Comparison of ENCODE assay signal across 8 mouse cellular contexts in genomic region chr17:56325450-56326152, GRCm38 (mm10). TPM values are rescaled to one million over a fixed set of nuclear protein-coding genes. Genes with fewer than 3 reads are reported as not detected.
A peak's percentile ranks its signal among the peaks of the same experiment; 100 is the strongest.
DNase-seq lines count a peak whose midpoint lies in the region; ATAC-seq and TF ChIP-seq lines count a peak whose summit lies in the region.

TSS of gene Kdm4b (plus strand) at chr17:56326062.

- H3K4me3 ChIP-seq in ES-Bruce4 (ENCODE audit: low read depth, low read length) = peak within 1 kb of the TSS; percentile 68
- H3K4me3 ChIP-seq in forebrain, embryonic 13.5 days = peak within 1 kb of the TSS; percentile 66
- H3K4me3 ChIP-seq in liver, postnatal 0 days (ENCODE audit: low read depth, low read length) = peak within 1 kb of the TSS; percentile 78
- H3K4me3 ChIP-seq in neural tube, embryonic 14.5 days (ENCODE audit: low read depth, low read length) = peak within 1 kb of the TSS; percentile 91

- H3K27me3 ChIP-seq in ES-Bruce4 (ENCODE audit: control insufficient read depth, insufficient read depth, low read length, poor library complexity, severe bottlenecking) = no peaks in the 10 kb centered on the region
- no peaks in the 10 kb centered on the region for H3K27me3 ChIP-seq in forebrain, embryonic 13.5 days
- no peaks in the 10 kb centered on the region for H3K27me3 ChIP-seq in liver, postnatal 0 days (ENCODE audit: insufficient read depth, low read length)
- H3K27me3 ChIP-seq in neural tube, embryonic 14.5 days (ENCODE audit: control insufficient read depth, insufficient read depth, low read length) = no peaks in the 10 kb centered on the region

- peak within 1 kb of the TSS; percentile 22; the same call in 1 of the 2 replicates for H3K27ac ChIP-seq in ES-Bruce4 (ENCODE audit: insufficient read depth, low read length)
- peak within 1 kb of the TSS; percentile 88 for H3K27ac ChIP-seq in forebrain, embryonic 13.5 days
- peak within 1 kb of the TSS; percentile 97 for H3K27ac ChIP-seq in liver, postnatal 0 days (ENCODE audit: low read depth)
- peak within 1 kb of the TSS; percentile 91 for H3K27ac ChIP-seq in neural tube, embryonic 14.5 days (ENCODE audit: low read depth, low read length)

- H3K4me1 ChIP-seq in ES-Bruce4 (ENCODE audit: control insufficient read depth, insufficient read depth, low read length) = no peaks in the 10 kb centered on the region
- H3K4me1 ChIP-seq in forebrain, embryonic 13.5 days = peaks cover 34% of the 10 kb centered on the region
- peaks cover 43% of the 10 kb centered on the region for H3K4me1 ChIP-seq in liver, postnatal 0 days (ENCODE audit: insufficient read depth)
- peaks cover 27% of the 10 kb centered on the region for H3K4me1 ChIP-seq in neural tube, embryonic 14.5 days (ENCODE audit: control insufficient read depth, insufficient read depth, low read length)

- H3K4me2 ChIP-seq in forebrain, embryonic 13.5 days = peak within 1 kb of the TSS; percentile 74
- peak within 1 kb of the TSS; percentile 97 for H3K4me2 ChIP-seq in liver, postnatal 0 days (ENCODE audit: low read depth, low read length)
- H3K4me2 ChIP-seq in neural tube, embryonic 14.5 days (ENCODE audit: low read depth, low read length) = peak within 1 kb of the TSS; percentile 86

- peaks cover 12% of the 10 kb centered on the region for H3K36me3 ChIP-seq in ES-Bruce4 (ENCODE audit: control insufficient read depth, insufficient read depth, low read length, poor library complexity, severe bottlenecking)
- H3K36me3 ChIP-seq in forebrain, embryonic 13.5 days (ENCODE audit: poor library complexity, severe bottlenecking) = peaks cover 23% of the 10 kb centered on the region
- H3K36me3 ChIP-seq in liver, postnatal 0 days (replicated peaks; ENCODE audit: insufficient read depth, low read length) = peaks cover 17% of the 10 kb centered on the region
- no peaks in the 10 kb centered on the region for H3K36me3 ChIP-seq in neural tube, embryonic 14.5 days (ENCODE audit: control insufficient read depth, insufficient read depth, low read length)

- TF ChIP-seq EP300 in ES-Bruce4 (IDR thresholded peaks at IDR 0.05; ENCODE audit: insufficient read depth, low read depth, low read length) = no peak
- no peak for TF ChIP-seq EP300 in liver, postnatal 0 days (IDR thresholded peaks at IDR 0.05; ENCODE audit: low read depth)

- TF ChIP-seq CTCF in ES-Bruce4 (IDR thresholded peaks at IDR 0.05; ENCODE audit: low read depth, low read length) = no peak
- TF ChIP-seq CTCF in liver, postnatal 0 days (IDR thresholded peaks at IDR 0.05; ENCODE audit: low read depth) = no peak

- peak; percentile 99 for DNase-seq in heart, postnatal 10 days
- peak; percentile 96 for DNase-seq in large intestine, adult 2 months (ENCODE audit: low read depth, low spot score)
- DNase-seq in liver, postnatal 0 days = peak; percentile 99
- peak; percentile 99 for DNase-seq in testis, postnatal 10 days (ENCODE audit: low spot score)

- intact Hi-C loops in heart, postnatal 10 days (cut with DNase I) = no loop called here

- under 1% methylated on average over 56 of the region's 57 CpGs for WGBS in forebrain, embryonic 13.5 days
- WGBS in large intestine, adult 2 months = under 1% methylated on average over 57 of the region's 57 CpGs
- WGBS in liver, postnatal 0 days (ENCODE audit: insufficient replicate concordance) = under 1% methylated on average over 57 of the region's 57 CpGs
- whole genome bisulfite sequencing in neural tube, embryonic 14.5 days = under 1% methylated on average over 57 of the region's 57 CpGs

- no peaks in the 10 kb centered on the region for H3K9me3 ChIP-seq in ES-Bruce4 (replicated peaks; ENCODE audit: control insufficient read depth, insufficient read depth, low read length, poor library complexity, severe bottlenecking)
- no peaks in the 10 kb centered on the region for H3K9me3 ChIP-seq in forebrain, embryonic 13.5 days (replicated peaks)
- no peaks in the 10 kb centered on the region for H3K9me3 ChIP-seq in liver, postnatal 0 days (ENCODE audit: low read length)
- H3K9me3 ChIP-seq in neural tube, embryonic 14.5 days (ENCODE audit: control insufficient read depth, low read length) = no peaks in the 10 kb centered on the region

- ATAC-seq in cerebellum, adult (ENCODE audit: insufficient number of reproducible peaks, low FRiP score, low TSS enrichment) = peak; percentile 99
- peak; percentile 100 for ATAC-seq in forebrain, embryonic 13.5 days
- ATAC-seq in liver, postnatal 0 days = peak; percentile 96
- peak; percentile 100 for ATAC-seq in neural tube, embryonic 14.5 days (ENCODE audit: low read depth)

- TF ChIP-seq POLR2A in ES-Bruce4 (IDR thresholded peaks at IDR 0.05; ENCODE audit: insufficient read depth, low read length) = no peak

- H3K9ac ChIP-seq in ES-Bruce4 (ENCODE audit: low read depth, poor library complexity, severe bottlenecking) = peak within 1 kb of the TSS; percentile 58
- H3K9ac ChIP-seq in forebrain, embryonic 13.5 days = peak within 1 kb of the TSS; percentile 87
- H3K9ac ChIP-seq in liver, postnatal 0 days (replicated peaks) = peak within 1 kb of the TSS; percentile 87
- H3K9ac ChIP-seq in neural tube, embryonic 14.5 days (replicated peaks; ENCODE audit: low read depth, low read length) = peak within 1 kb of the TSS; percentile 92

RNA-seq across cellular contexts. Expression of gene Kdm4b, which starts in this region (rescaled TPM):
- 9.5 and 11.5 TPM in 2 replicates for polyA plus RNA-seq in ES-Bruce4 (2011; ENCODE audit: insufficient read depth, insufficient read length, low read depth, missing spikeins)
- polyA plus RNA-seq in forebrain, embryonic 13.5 days (2015; fragmentation: Nextera tagmentation; extraction: Ambion mirVana) = 51.4 and 55.9 TPM in 2 replicates
- total RNA-seq in heart, postnatal 10 days (2021) = 10 to 100 TPM; 42.4 to 44.9 TPM
- polyA plus RNA-seq in large intestine, adult 2 months (2012; rRNA removed) = 16.4 and 22.7 TPM in 2 replicates
- polyA plus RNA-seq in liver, postnatal 0 days (2015; fragmentation: Nextera tagmentation; extraction: Ambion mirVana) = 5.0 and 5.8 TPM in 2 replicates
- 58.6 and 66.1 TPM in 2 replicates for polyA plus RNA-seq in neural tube, embryonic 14.5 days (2014; fragmentation: Nextera tagmentation; extraction: Ambion mirVana)

Comparison
In these comparisons a context has a peak if more than half of its experiments do, and no peak if none do; other contexts are left out.
1. Peak in every context shown above with its lines: DNase-seq, ATAC-seq, H3K4me3 ChIP-seq and H3K27ac ChIP-seq.
2. H3K27ac ChIP-seq: peak in every context shown above with its lines; median percentile 97 in liver, postnatal 0 days; 91 in neural tube, embryonic 14.5 days; 88 in forebrain, embryonic 13.5 days; 22 in ES-Bruce4.